Mouse (Mus musculus) kidney, adult 2 months (tissue): ENCODE results near the gene Gm9817.

Experiments used
- CTCF ChIP-seq: fragments of 200-500 bp; conservative IDR thresholded peaks from 2 replicates; pipeline ENCODE4 v1.5.1; 2011; ENCODE audit warnings: low read depth, mild to moderate bottlenecking, control low read depth, low read length, moderate library complexity, mixed read lengths; ENCODE audit not compliant: insufficient read depth, insufficient read length
- POLR2A ChIP-seq: fragments of 200-500 bp; IDR thresholded peaks from one replicate; pipeline ENCODE4 v1.6.1; 2011; ENCODE audit warnings: low read depth, low read length, control low read depth

GRCm38 (mm10) chr13:45040195-45040594 lies 38.3 kb upstream of the Gm9817 start:
- no peak for TF ChIP-seq CTCF
- no peak for TF ChIP-seq POLR2A
